Mouse (Mus musculus): Measurements from ENCODE around the gene Psmb7. TPM values are rescaled to one million over a fixed set of nuclear protein-coding genes. Genes with fewer than 3 reads are reported as not detected.

Gene Psmb7
- total RNA-seq, 2 experiments from 2014 or later, result 278 to 306 TPM

GRCm38 (mm10) chr2:38544341-38544740, 99.5 kb downstream of the Psmb7 start:
- DNase-seq, result no peak

- no peak for DNase-seq
These were observed 100.7 kb downstream of the Psmb7 start for GRCm38 (mm10) chr2:38543158-38543557.

DNA sequence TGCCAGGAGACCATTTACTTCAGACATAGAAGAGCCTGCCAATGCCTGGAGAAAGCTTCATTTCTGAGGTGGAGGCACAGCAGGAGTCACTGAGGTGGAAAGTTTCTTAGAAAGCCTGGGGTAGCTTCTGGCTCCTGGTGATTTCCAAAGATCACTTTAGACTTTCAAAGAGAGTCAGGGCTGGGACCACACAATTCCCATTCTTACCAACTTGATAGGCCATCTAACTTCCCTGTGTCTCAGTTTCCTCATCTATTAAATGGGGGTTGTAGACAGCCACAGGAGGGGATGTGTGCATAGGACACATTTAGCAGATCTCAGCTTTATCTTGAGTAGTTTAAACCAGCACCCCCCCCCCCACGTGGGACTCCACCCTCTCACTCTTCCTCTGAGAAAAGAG, 101.5 kb downstream of the Psmb7 start:
- no peak for DNase-seq

DNA sequence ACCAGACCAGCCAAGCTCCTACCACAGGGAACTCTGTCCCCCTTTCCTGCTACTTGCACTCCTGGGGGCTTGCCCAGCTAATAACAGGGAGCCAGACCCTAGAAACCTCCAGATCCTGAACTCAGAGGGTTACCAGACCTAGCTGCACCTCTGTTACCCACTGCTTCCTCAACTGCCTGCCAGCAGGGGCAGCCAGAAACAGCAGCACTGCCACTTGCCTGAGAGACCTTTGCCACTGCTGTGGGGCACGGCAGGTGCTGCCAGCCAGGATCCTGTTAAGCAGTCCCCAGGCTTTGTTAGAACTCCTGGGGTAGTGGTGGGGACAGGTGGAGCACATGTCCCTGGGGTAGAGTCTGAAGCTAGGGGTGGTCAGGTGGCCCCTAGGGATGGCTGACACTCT, 102.3 kb downstream of the Psmb7 start:
- DNase-seq, result no peak

DNA sequence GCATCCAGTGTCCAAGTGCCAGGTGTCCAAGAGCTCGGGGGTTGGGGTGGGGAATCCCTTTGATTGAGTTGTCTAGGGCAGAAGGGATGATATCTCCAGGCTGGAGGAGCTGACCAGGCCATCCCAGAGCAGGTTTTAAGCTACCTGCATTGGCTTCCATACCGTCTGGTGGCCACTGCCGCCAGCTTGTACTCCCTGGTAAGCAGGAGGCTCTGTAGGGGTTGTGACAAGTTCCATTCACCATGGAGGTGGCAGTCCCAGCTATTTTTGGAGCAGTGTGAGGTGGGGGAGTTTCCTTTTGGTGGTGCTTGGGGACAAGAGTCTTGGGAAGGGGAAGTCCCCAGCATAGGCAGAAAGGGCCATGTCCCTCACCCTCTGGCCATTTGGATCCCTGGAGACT, 102.8 kb downstream of the Psmb7 start:
- no peak for DNase-seq

DNA sequence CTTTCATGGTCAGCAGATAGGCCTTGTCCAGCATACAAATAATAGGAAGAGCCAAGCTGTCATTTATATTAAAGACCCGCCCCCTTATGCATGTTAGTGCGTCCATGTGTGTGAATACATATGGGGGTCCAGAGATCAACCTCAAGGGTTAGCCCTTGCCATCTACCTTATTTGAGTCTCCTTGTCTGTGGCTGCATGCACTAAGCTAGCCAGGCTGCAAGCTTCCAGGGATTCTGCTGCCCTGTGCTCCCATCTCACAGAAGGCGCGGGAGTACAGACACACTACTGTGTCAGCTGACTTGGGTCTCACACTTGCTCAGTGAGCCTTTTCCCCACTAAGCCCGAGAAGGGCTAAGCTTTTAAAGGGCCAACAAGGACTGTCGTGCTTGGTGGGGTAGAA, 103.2 kb downstream of the Psmb7 start:
- DNase-seq, result no peak

DNA sequence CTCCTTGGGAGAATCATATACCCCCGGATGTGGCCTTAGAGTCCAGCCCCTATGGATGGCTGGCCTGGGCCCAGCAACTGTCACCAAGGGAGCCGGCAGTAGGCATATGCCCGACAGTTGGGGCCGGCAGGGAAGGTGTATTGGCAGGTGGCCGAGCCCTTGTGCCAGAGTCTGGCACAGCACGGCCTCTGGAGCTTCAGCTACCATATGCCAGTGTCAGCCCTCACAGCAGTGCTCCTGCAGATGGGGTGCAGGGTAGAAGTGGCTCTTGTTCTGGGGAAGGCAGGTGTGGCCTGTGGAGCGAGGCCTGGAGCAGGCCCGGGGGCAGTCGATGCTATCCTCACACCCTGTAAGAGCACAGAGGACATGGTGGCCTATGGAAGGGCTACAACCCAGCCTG, 104.2 kb downstream of the Psmb7 start:
- DNase-seq, result no peak

Small RNAs within 50 kb of the gene (microRNA-seq; reads per million reads assigned to microRNA genes)
- gene Gm27634, result 0 reads per million in 2 experiments

Other genes with a start within 250 kb of the Psmb7 start
- gene Nek6, start 132.4 kb downstream of the Psmb7 start, total RNA-seq (2021), result 10 to 100 TPM; 17.2 to 17.5 TPM
- gene Nr5a1, start 70.5 kb upstream of the Psmb7 start, total RNA-seq (2021), result not detected

All from gastrocnemius, postnatal 10 days (tissue).